In genomic region chr4:138068598-138068997, GRCm38 (mm10) we compare ENCODE assay signal across 9 mouse cellular contexts.
DNase-seq lines count a peak whose midpoint lies in the region; ATAC-seq and TF ChIP-seq lines count a peak whose summit lies in the region.
"Had no signal": no experiment of that assay in that cellular context is flagged by ENCODE, and none has a peak within 500 bp of the region (broad histone marks: within the 10 kb centered on the region; RNA-seq: fewer than 3 reads in every experiment).

No protein-coding gene starts in this region.

- peak; percentile 17 for DNase-seq in gastrocnemius, postnatal 10 days
- DNase-seq in left cerebral cortex, postnatal 10 days (ENCODE audit: extremely low spot score in 1 of 2, low spot score in 2 of 2): peak; percentile 45 to 68
- DNase-seq in stomach, postnatal 0 days (ENCODE audit: low spot score): peak; percentile 42

- WGBS in midbrain, embryonic 13.5 days: 81% methylated on average over 2 of the region's 2 CpGs
- 66% methylated on average over 2 of the region's 2 CpGs for WGBS in midbrain, embryonic 16.5 days
- WGBS in stomach, postnatal 0 days: 25% methylated on average over 2 of the region's 2 CpGs

- H3K4me1 ChIP-seq in midbrain, embryonic 13.5 days (replicated peaks): peaks cover 10% of the 10 kb centered on the region
- H3K4me1 ChIP-seq in midbrain, embryonic 16.5 days (ENCODE audit: control insufficient read depth, insufficient read depth, low read length): peaks cover 5% of the 10 kb centered on the region; the same call in 1 of the 2 replicates
- no peaks in the 10 kb centered on the region for H3K4me1 ChIP-seq in stomach, postnatal 0 days (replicated peaks; ENCODE audit: control insufficient read depth, insufficient read depth)

- TF ChIP-seq EP300 in stomach, postnatal 0 days (optimal IDR thresholded peaks at IDR 0.05): no peak

- no peak overlapping the region for H3K4me2 ChIP-seq in midbrain, embryonic 13.5 days (replicated peaks)
- H3K4me2 ChIP-seq in midbrain, embryonic 16.5 days (ENCODE audit: low read length): no peak overlapping the region
- H3K4me2 ChIP-seq in stomach, postnatal 0 days (replicated peaks; ENCODE audit: low read depth): no peak overlapping the region
- H3K4me2 ChIP-seq: embryonic facial prominence, embryonic 12.5 days; liver, embryonic 15.5 days had no signal

- H3K36me3 ChIP-seq in midbrain, embryonic 13.5 days: peaks cover 28% of the 10 kb centered on the region
- no peaks in the 10 kb centered on the region for H3K36me3 ChIP-seq in midbrain, embryonic 16.5 days (ENCODE audit: control insufficient read depth, insufficient read depth, low read length)
- H3K36me3 ChIP-seq in stomach, postnatal 0 days (ENCODE audit: control insufficient read depth, insufficient read depth, low read length): no peaks in the 10 kb centered on the region

- H3K27me3 ChIP-seq in midbrain, embryonic 13.5 days: no peaks in the 10 kb centered on the region
- H3K27me3 ChIP-seq in midbrain, embryonic 16.5 days (ENCODE audit: control insufficient read depth, insufficient read depth, low read depth, low read length): no peaks in the 10 kb centered on the region
- H3K27me3 ChIP-seq in stomach, postnatal 0 days (ENCODE audit: control insufficient read depth, insufficient read depth, low read length): no peaks in the 10 kb centered on the region
- H3K27me3 ChIP-seq: embryonic facial prominence, embryonic 12.5 days; liver, embryonic 15.5 days had no signal

- no peak overlapping the region for H3K4me3 ChIP-seq in midbrain, embryonic 13.5 days (replicated peaks)
- H3K4me3 ChIP-seq in midbrain, embryonic 16.5 days (ENCODE audit: low read depth, low read length): no peak overlapping the region
- no peak overlapping the region for H3K4me3 ChIP-seq in stomach, postnatal 0 days (ENCODE audit: low read depth, low read length)
- H3K4me3 ChIP-seq: embryonic facial prominence, embryonic 12.5 days; liver, embryonic 15.5 days had no signal

- ATAC-seq in midbrain, embryonic 13.5 days: no peak
- no peak for ATAC-seq in midbrain, embryonic 16.5 days
- peak; percentile 70; the same call in 1 of the 2 replicates for ATAC-seq in cerebellum, adult (ENCODE audit: insufficient number of reproducible peaks, low FRiP score, low TSS enrichment)
- ATAC-seq in stomach, postnatal 0 days (ENCODE audit: low FRiP score, low TSS enrichment): peak; percentile 54; the same call in 1 of the 2 replicates
- no peak for ATAC-seq in erythroblast, adult 5-6 weeks (replicated peaks; ENCODE audit: low FRiP score, poor library complexity, severe bottlenecking)

- no peak for TF ChIP-seq CTCF in stomach, postnatal 0 days (IDR thresholded peaks at IDR 0.05; ENCODE audit: low read depth)

- no peak overlapping the region for H3K9ac ChIP-seq in midbrain, embryonic 13.5 days (replicated peaks)
- no peak overlapping the region for H3K9ac ChIP-seq in midbrain, embryonic 16.5 days (ENCODE audit: low read depth, low read length)
- H3K9ac ChIP-seq in stomach, postnatal 0 days (ENCODE audit: low read length): no peak overlapping the region
- H3K9ac ChIP-seq: embryonic facial prominence, embryonic 12.5 days; liver, embryonic 15.5 days had no signal

- 0 out of 2 replicates have a peak overlapping the region, but pooled peaks have one; percentile 25 for H3K27ac ChIP-seq in midbrain, embryonic 13.5 days
- no peak overlapping the region for H3K27ac ChIP-seq in midbrain, embryonic 16.5 days (ENCODE audit: low read length)
- no peak overlapping the region for H3K27ac ChIP-seq in stomach, postnatal 0 days (replicated peaks)
- H3K27ac ChIP-seq: embryonic facial prominence, embryonic 12.5 days; liver, embryonic 15.5 days had no signal

- intact Hi-C loops in left cerebral cortex, postnatal 10 days (cut with DNase I): no loop called here

- H3K9me3 ChIP-seq in midbrain, embryonic 13.5 days: no peaks in the 10 kb centered on the region
- H3K9me3 ChIP-seq in midbrain, embryonic 16.5 days (replicated peaks; ENCODE audit: control insufficient read depth, low read length, poor library complexity, severe bottlenecking): no peaks in the 10 kb centered on the region
- no peaks in the 10 kb centered on the region for H3K9me3 ChIP-seq in stomach, postnatal 0 days (ENCODE audit: control insufficient read depth, low read length)
- H3K9me3 ChIP-seq: embryonic facial prominence, embryonic 12.5 days; liver, embryonic 15.5 days had no signal

Comparison
In these comparisons a context has a peak if more than half of its experiments do, and no peak if none do; other contexts are left out.
1. ATAC-seq: peak in cerebellum, adult (single experiment) and stomach, postnatal 0 days (single experiment); none in midbrain, embryonic 13.5 days (single experiment), midbrain, embryonic 16.5 days (single experiment) and erythroblast, adult 5-6 weeks (single experiment).
2. Peak in every context shown above with its lines, with median percentiles within 50 percentile points of each other: DNase-seq.